Mouse (Mus musculus) heart, postnatal 4 days (tissue): ENCODE results near the gene Casz1. TPM values are rescaled to one million over a fixed set of nuclear protein-coding genes. Genes with fewer than 3 reads are reported as not detected.

Experiments used
- DNase-seq: peaks from one replicate; pipeline ENCODE4 v3.0.0; 2021
- total RNA-seq, 2 experiments: library from RNA; stranded (reverse); gene quantifications; 2 replicates each; pipeline ENCODE4 v1.2.3; 2021

Gene Casz1
- total RNA-seq, 2 experiments from 2014 or later, result 79.5 to 82.9 TPM

- no peak for DNase-seq
These were observed 104.0 kb downstream of the Casz1 start for GRCm38 (mm10) chr4:148908214-148908681.

- DNase-seq, result no peak
These were observed 104.7 kb downstream of the Casz1 start for GRCm38 (mm10) chr4:148908760-148909510.

- no peak for DNase-seq
These were observed 105.3 kb downstream of the Casz1 start for GRCm38 (mm10) chr4:148909566-148909965.

- DNase-seq, result no peak
These were observed 107.9 kb downstream of the Casz1 start for GRCm38 (mm10) chr4:148912134-148912533.

- DNase-seq, result no peak
These were observed 108.8 kb downstream of the Casz1 start for GRCm38 (mm10) chr4:148912826-148913590.

GRCm38 (mm10) chr4:148914863-148915622 is 110.8 kb downstream of the Casz1 start:
- peak; percentile 79 for DNase-seq

- no peak for DNase-seq
These were observed 111.6 kb downstream of the Casz1 start for GRCm38 (mm10) chr4:148915849-148916248.

- DNase-seq, result no peak
These were observed 114.6 kb downstream of the Casz1 start for GRCm38 (mm10) chr4:148918707-148919447.

GRCm38 (mm10) chr4:148920610-148921009 is 116.4 kb downstream of the Casz1 start:
- DNase-seq, result no peak

GRCm38 (mm10) chr4:148922221-148922700 is 118.0 kb downstream of the Casz1 start:
- no peak for DNase-seq

- DNase-seq, result no peak
These were observed 119.2 kb downstream of the Casz1 start for GRCm38 (mm10) chr4:148923414-148923813.

GRCm38 (mm10) chr4:148923976-148924375 is 119.7 kb downstream of the Casz1 start:
- no peak for DNase-seq

GRCm38 (mm10) chr4:148925589-148926359 is 121.5 kb downstream of the Casz1 start:
- no peak for DNase-seq

- DNase-seq, result no peak
These were observed 122.2 kb downstream of the Casz1 start for GRCm38 (mm10) chr4:148926459-148926858.

GRCm38 (mm10) chr4:148928316-148928715 is 124.1 kb downstream of the Casz1 start:
- peak; percentile 50 for DNase-seq

GRCm38 (mm10) chr4:148928876-148929275 is 124.6 kb downstream of the Casz1 start:
- DNase-seq, result no peak

- DNase-seq, result no peak
These were observed 126.5 kb downstream of the Casz1 start for GRCm38 (mm10) chr4:148930721-148931229.

GRCm38 (mm10) chr4:148933109-148933508 is 128.9 kb downstream of the Casz1 start:
- DNase-seq, result no peak

GRCm38 (mm10) chr4:148935211-148935610 is 131.0 kb downstream of the Casz1 start:
- peak; percentile 75 for DNase-seq

GRCm38 (mm10) chr4:148936111-148936510 is 131.9 kb downstream of the Casz1 start:
- no peak for DNase-seq

- DNase-seq, result no peak
These were observed 132.5 kb downstream of the Casz1 start for GRCm38 (mm10) chr4:148936727-148937126.
